Mouse (Mus musculus) neutrophil, adult 5-6 weeks (primary cell): Measurements from ENCODE around the gene Blvra. TPM values are rescaled to one million over a fixed set of nuclear protein-coding genes. Genes with fewer than 3 reads are reported as not detected.
A peak's percentile ranks its signal among the peaks of the same experiment; 100 is the strongest.
"Not testable (repeated sequence)": the region's sequence is repeated elsewhere in the genome, so short reads cannot be mapped to it uniquely, and the experiment has no call there.

ENCODE experiments used
- ATAC-seq: fragments of 151-379, 151-347 bp; 2 replicates; pipeline ENCODE4 v1.8.0; 2017; ENCODE audit warnings: mild to moderate bottlenecking, moderate TSS enrichment; ENCODE audit not compliant: insufficient number of reproducible peaks, poor library complexity, low FRiP score, severe bottlenecking; ENCODE audit errors: extremely low read depth
- total RNA-seq: library from RNA; stranded (forward); fragments of 200-1000 nt; gene quantifications from 2 replicates; pipeline ENCODE4 v1.2.3, GENCODE M21; 2017

The Blvra gene
- 9.2 and 14.7 TPM in 2 replicates for total RNA-seq

DNA sequence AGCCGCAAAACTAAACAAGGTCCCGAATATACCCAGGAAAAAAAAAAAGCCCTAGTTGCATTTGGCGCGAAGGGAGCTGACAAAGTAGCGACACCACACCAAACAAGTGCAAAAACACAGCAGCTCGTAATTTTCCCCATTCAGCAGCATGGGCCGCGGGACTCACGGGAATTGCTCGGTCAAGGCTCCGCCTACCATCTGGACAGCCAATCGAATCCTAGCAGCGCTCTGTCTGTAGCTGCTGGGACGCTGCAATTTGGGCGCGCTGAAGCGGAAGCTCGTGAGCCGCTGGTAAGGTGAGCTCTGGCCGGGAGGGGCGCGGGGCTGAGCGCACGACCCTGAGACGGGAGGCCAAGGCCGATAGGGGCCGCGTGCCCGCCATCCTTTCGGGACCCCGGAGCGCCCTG is at the start of gene Blvra:
Blvra (plus strand) TSS at position 231 of the 407 bp plus-strand sequence.
- ATAC-seq: peak; percentile 99

- ATAC-seq: no peak
Observed at GRCm38 (mm10) chr2:127035006-127035605, 35.4 kb upstream of the Blvra start.

- no peak for ATAC-seq
Observed at GRCm38 (mm10) chr2:127037299-127037698, 33.2 kb upstream of the Blvra start.

GRCm38 (mm10) chr2:127061471-127061870 is 9.0 kb upstream of the Blvra start:
- ATAC-seq: no peak

- ATAC-seq: no peak
Observed at GRCm38 (mm10) chr2:127068806-127069205, 1.7 kb upstream of the Blvra start.

GRCm38 (mm10) chr2:127069781-127070434 is 557 bp upstream of the Blvra start:
- no peak for ATAC-seq

- no peak for ATAC-seq
Observed at GRCm38 (mm10) chr2:127070879-127071278, 414 bp downstream of the Blvra start.

- ATAC-seq: no peak
Observed at GRCm38 (mm10) chr2:127074116-127074515, 3.7 kb downstream of the Blvra start.

DNA sequence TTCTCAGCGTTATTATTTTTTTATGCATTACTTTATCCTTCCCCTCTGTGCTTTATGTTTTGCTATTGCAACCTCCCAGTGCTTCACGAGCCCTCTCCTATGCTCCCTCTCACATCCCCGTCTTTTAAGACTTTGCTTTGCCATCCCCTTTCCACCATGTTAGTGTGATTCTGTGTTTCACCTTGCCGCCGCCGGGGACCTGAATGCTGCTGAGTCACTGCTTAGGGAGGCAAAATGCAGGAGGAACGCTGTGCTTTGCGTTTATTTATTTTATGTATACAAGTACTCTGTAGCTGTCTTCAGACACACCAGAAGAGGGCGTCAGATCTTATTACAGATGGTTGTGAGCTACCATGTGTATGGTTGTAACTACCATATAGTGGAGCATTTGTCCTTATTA is 7.1 kb downstream of the Blvra start:
- ATAC-seq: no peak

DNA sequence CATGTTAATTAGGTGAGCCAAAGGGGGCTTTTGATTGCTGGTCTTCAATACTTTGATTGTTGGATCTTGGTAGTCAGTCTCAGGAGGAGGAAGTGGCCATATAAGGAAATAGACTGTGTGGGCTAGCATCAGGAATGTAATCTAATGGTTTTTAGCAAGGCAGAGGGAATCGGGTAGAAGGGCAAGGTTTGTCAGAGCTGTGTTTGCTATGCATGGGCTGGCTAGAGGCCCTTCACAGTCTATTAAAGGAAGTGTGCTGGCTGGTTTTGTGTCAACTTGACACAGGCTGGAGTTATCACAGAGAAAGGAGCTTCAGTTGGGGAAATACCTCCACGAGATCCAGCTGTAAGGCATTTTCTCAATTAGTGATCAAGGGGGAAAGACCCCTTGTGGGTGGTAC is 8.6 kb downstream of the Blvra start:
- ATAC-seq: not testable (repeated sequence)

- ATAC-seq: no peak
Observed at GRCm38 (mm10) chr2:127079881-127080590, 9.6 kb downstream of the Blvra start.

DNA sequence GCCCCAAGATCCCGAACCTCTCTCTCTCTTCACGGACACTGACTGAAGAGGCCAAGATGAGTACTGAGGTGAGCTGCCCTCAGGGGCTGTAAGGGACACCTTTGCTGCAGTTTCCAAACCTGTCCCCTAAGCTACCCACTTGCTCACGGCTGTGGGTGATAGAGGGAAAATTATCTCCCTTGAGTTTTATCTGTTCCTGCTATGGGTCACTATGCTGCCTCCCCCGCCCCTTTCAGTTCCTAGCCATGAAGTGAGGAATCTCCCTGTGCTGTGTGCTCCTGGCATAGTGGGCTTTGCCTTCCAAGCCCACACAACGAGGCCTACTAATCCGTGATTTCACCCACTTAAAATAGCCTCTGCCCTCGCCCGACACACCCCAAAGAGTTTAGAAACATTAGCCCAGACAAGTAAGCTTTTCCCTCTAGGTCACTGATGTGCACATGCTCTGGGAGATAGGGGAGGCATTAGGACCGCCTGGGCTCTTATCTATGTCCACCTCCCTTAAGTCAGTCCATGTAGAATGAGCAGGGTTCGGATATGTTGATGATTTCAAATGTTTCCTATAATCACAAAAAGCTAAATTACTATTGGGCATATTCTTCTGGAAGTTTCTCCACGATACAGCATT is 10.2 kb downstream of the Blvra start:
- no peak for ATAC-seq

GRCm38 (mm10) chr2:127086235-127086634 is 15.8 kb downstream of the Blvra start:
- no peak for ATAC-seq

- not testable (repeated sequence) for ATAC-seq
Observed at GRCm38 (mm10) chr2:127090151-127090550, 19.7 kb downstream of the Blvra start.

DNA sequence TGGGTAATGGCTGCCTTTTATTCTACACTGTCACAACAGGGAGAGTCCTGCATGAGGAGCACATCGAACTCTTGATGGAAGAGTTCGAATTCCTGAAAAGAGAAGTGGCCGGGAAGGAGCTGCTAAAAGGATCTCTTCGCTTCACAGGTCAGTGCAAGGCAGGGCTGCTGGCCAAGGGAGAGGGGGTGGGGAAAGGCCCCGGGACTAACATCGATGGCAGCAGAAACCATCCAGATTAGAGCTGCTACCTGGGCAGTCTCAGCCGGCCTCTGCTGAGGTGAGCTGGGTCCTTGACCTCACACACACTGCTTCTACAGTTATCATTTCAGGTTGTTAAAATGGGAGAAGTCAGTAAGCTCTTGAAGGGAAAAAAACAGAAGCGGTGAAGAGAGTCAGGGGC is 21.5 kb downstream of the Blvra start:
- no peak for ATAC-seq

GRCm38 (mm10) chr2:127108986-127109385 is 38.5 kb downstream of the Blvra start:
- ATAC-seq: no peak

GRCm38 (mm10) chr2:127121591-127122235 is 51.2 kb downstream of the Blvra start:
- no peak for ATAC-seq

DNA sequence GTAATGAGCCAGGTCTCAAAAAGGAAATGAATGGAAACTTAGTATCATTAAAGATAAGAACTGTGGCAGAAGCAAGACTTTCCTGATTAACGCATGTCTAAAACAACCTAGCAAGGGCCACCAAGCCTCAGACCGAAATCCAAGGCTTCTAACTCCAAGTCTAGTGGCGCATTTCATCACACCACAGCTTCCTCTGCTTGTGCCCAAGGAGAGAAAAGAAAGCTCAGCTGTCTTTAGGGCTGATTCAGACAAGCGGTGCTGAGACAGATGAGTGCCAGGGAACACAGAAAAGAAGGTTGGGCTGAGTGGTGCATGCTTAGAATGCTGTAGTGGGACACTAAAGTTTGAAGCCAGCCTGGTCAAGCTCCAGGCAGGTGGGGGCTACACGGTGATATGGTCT is 58.5 kb downstream of the Blvra start:
- no peak for ATAC-seq

DNA sequence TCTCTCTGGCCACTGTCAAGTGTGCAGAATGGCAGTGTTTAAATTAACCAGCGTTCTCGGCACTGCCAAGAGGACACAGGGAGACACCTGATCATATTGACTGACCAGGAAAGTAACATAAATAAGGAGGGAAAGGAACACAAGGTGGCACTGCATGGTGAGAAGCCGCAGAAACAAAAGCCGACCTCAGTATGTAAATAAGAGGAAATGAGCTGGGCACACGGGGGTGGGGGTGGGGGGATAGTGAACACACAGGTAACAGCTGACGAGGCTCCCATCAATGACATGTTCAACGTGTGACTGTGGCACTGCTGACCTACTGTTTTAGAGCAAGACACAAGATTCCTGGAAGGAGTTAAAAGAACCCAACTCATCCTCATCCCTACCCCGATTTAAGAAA is 60.9 kb downstream of the Blvra start:
- no peak for ATAC-seq
